18 mouse cellular contexts compared by ENCODE assay signal in genomic region chr13:51957101-51957500, GRCm38 (mm10).
"Had no signal": no experiment of that assay in that cellular context is flagged by ENCODE, and none has a peak within 500 bp of the region (broad histone marks: within the 10 kb centered on the region; RNA-seq: fewer than 3 reads in every experiment).

No protein-coding gene starts in this region.

- H3K36me3 ChIP-seq: lung, embryonic 15.5 days; midbrain, embryonic 13.5 days; midbrain, embryonic 15.5 days; neural tube, embryonic 12.5 days; stomach, embryonic 15.5 days had no signal

- DNase-seq: liver, postnatal 0 days; lung, adult 2 months; lung, postnatal 14 days; lung, postnatal 36 days; right cerebral cortex, postnatal 14 days; thymus, adult 2 months; thymus, postnatal 25 days; thymus, postnatal 4 days had no signal

- H3K4me2 ChIP-seq: lung, embryonic 15.5 days; midbrain, embryonic 11.5 days; midbrain, embryonic 13.5 days; midbrain, embryonic 15.5 days; neural tube, embryonic 12.5 days; stomach, embryonic 15.5 days had no signal

- H3K9ac ChIP-seq: liver, postnatal 0 days; lung, embryonic 15.5 days; midbrain, embryonic 13.5 days; midbrain, embryonic 15.5 days; neural tube, embryonic 12.5 days; stomach, embryonic 15.5 days had no signal

- H3K27ac ChIP-seq: lung, embryonic 15.5 days; macrophage; midbrain, embryonic 13.5 days; midbrain, embryonic 15.5 days; neural tube, embryonic 12.5 days; stomach, embryonic 15.5 days; stomach, postnatal 0 days had no signal

- H3K9me3 ChIP-seq: lung, embryonic 15.5 days; megakaryocyte, embryonic 14.5 days; midbrain, embryonic 13.5 days; midbrain, embryonic 15.5 days; neural tube, embryonic 12.5 days; stomach, embryonic 15.5 days had no signal

- H3K4me3 ChIP-seq: lung, embryonic 15.5 days; megakaryocyte, embryonic 14.5 days; midbrain, embryonic 13.5 days; midbrain, embryonic 15.5 days; neural tube, embryonic 12.5 days; stomach, embryonic 15.5 days had no signal

- H3K27me3 ChIP-seq: lung, embryonic 15.5 days; midbrain, embryonic 15.5 days; stomach, embryonic 15.5 days had no signal

- ATAC-seq: liver, postnatal 0 days; lung, postnatal 0 days; midbrain, embryonic 13.5 days; midbrain, embryonic 15.5 days had no signal

- H3K4me1 ChIP-seq: midbrain, embryonic 13.5 days; midbrain, embryonic 15.5 days had no signal
